Mouse (Mus musculus): ENCODE results near the gene Dclk2. TPM values are rescaled to one million over a fixed set of nuclear protein-coding genes. Genes with fewer than 3 reads are reported as not detected.

Dclk2 gene
- polyA plus RNA-seq, 1 experiment from 2014 or later, result 69.4 TPM

DNA sequence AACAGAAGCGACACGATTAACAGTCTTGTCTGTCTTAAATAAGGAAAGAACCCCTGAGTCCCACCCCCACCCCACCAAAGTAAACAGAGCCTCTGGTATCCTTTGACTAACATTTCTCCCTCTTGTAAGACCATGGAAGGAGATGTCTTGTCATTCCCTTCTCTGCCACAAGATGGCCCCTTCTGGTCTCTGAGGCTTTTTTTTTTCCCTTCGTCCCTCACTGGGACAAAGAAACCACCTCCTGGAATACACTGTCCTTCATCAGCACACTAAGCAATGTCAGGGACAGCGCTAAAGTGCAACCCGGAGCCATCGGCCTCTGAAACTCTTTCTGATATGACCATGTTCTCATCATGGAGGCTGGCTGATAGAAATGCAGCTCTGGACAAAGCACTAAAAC lies 131.9 kb downstream of the Dclk2 start:
- no peak overlapping the region for H3K4me2 ChIP-seq
- no peaks in the 10 kb centered on the region for H3K27me3 ChIP-seq
- H3K27ac ChIP-seq (replicated peaks), result peak overlapping the region; percentile 72
- H3K9ac ChIP-seq, result peak overlapping the region; percentile 43; the same call in 1 of the 2 replicates
- H3K4me3 ChIP-seq, result no peak overlapping the region
- H3K36me3 ChIP-seq, result peaks cover 83% of the 10 kb centered on the region
- no peaks in the 10 kb centered on the region for H3K9me3 ChIP-seq
- ATAC-seq (ENCODE audit: low read depth), result 0 out of 2 replicates have a peak, but pooled peaks have one; percentile 28
- WGBS, result 48% methylated on average over 6 of the region's 6 CpGs
- H3K4me1 ChIP-seq (replicated peaks), result peaks cover 18% of the 10 kb centered on the region

DNA sequence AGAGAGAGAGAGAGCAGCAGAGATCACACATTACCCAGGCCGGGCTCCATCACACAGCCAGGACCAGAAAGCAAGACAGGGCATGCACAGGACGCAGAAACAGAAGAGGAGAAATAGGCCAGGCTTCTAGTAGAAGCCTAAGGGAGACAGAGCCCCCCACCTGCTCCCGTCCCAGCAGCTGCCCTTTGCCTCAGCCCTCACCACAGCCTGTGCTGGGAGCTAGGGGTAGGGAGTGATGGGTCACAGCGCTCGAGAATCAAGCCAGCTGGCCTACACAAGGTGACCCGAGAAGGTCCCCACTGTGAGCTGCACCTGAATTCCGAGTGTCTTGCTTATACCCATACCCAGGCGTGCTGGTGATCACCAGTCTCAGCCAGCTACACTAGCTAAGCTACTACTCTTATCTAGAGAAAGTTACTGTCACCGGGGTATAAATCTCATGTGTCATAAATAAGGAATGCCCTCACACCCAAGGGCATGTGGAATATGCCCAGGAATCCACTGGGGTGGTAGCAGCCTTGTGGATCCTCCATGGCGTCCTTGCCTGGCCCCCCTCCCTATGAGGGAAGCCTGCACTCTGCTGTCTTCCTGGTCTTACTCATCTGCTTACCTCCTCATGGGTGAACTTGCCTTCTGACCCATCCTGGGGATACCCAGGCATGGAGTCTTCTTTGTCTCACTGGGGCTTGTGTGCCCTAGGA lies 133.1 kb downstream of the Dclk2 start:
- WGBS, result 89% methylated on average over 10 of the region's 10 CpGs
- Histone ChIP-seq H3K4me2 (no peak overlapping the region), H3K9ac (0 out of 2 replicates have a peak overlapping the region, but pooled peaks have one; percentile 17), H3K4me1 (replicated peaks) (peaks cover 21% of the 10 kb centered on the region), H3K36me3 (peaks cover 74% of the 10 kb centered on the region), H3K4me3 (no peak overlapping the region), H3K9me3 (no peaks in the 10 kb centered on the region), H3K27me3 (no peaks in the 10 kb centered on the region), H3K27ac (replicated peaks) (peak overlapping the region; percentile 34; the same call in 1 of the 2 replicates)
- ATAC-seq (ENCODE audit: low read depth), result 0 out of 2 replicates have a peak, but pooled peaks have one; percentile 2

GRCm38 (mm10) chr3:86786845-86787351 lies 133.8 kb downstream of the Dclk2 start:
- peak; percentile 51 for ATAC-seq (ENCODE audit: low read depth)
- 79% methylated on average over 11 of the region's 11 CpGs for WGBS
- H3K27ac ChIP-seq (replicated peaks), result peak overlapping the region; percentile 34; the same call in 1 of the 2 replicates
- H3K4me3 ChIP-seq, result no peak overlapping the region
- H3K9ac ChIP-seq, result no peak overlapping the region
- H3K9me3 ChIP-seq, result no peaks in the 10 kb centered on the region
- no peak overlapping the region for H3K4me2 ChIP-seq
- H3K4me1 ChIP-seq (replicated peaks), result peaks cover 21% of the 10 kb centered on the region
- H3K36me3 ChIP-seq, result peaks cover 67% of the 10 kb centered on the region
- H3K27me3 ChIP-seq, result no peaks in the 10 kb centered on the region

DNA sequence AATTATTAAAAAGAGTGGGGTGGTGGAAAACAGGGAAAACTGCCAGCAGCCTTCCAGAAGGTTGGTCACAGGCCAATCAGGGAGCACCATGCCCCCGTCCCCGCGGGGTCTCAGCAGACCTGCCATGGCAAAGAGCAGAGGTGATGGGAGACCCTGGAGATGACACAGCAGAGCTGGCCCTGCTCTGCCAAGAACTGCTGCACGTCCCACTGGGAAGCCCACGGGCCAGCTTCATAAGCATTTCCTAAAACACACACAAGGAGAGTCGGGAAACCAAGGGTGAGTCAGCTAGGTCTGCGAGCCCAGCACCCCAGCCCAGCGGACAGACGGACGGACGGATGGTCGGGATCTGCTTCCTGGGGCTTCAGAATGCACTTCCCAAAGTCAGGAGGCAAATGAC lies 134.4 kb downstream of the Dclk2 start:
- Histone ChIP-seq H3K4me2 (no peak overlapping the region), H3K36me3 (peaks cover 63% of the 10 kb centered on the region), H3K27me3 (no peaks in the 10 kb centered on the region), H3K27ac (replicated peaks) (no peak overlapping the region), H3K4me3 (no peak overlapping the region), H3K9ac (no peak overlapping the region), H3K9me3 (no peaks in the 10 kb centered on the region), H3K4me1 (replicated peaks) (peaks cover 21% of the 10 kb centered on the region)
- no peak for ATAC-seq (ENCODE audit: low read depth)
- 93% methylated on average over 12 of the region's 12 CpGs for WGBS

DNA sequence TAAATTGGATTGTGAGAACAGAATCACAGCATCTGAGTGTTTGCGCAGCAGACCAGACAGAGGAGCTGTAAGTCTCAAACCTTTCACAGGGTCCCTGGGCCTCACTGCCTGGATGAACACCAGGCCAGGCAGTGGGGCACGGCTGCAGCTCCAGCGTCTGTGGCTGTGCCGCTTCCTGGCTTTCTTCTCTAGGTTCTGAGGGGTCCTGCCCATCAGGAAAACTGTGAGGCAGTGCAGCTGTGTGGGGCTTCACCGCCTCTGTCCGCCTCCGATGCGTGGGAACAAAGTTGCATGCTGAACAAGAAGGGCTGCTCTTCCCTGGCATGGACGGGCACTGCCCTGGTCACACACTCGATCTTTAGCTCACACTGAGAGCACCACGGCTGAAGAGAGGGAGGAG lies 135.7 kb downstream of the Dclk2 start:
- H3K27me3 ChIP-seq, result no peaks in the 10 kb centered on the region
- no peak overlapping the region for H3K27ac ChIP-seq (replicated peaks)
- H3K36me3 ChIP-seq, result peaks cover 61% of the 10 kb centered on the region
- no peak overlapping the region for H3K4me2 ChIP-seq
- ATAC-seq (ENCODE audit: low read depth), result no peak
- no peak overlapping the region for H3K9ac ChIP-seq
- WGBS, result 83% methylated on average over 11 of the region's 11 CpGs
- no peaks in the 10 kb centered on the region for H3K9me3 ChIP-seq
- no peak overlapping the region for H3K4me3 ChIP-seq
- H3K4me1 ChIP-seq (replicated peaks), result peaks cover 21% of the 10 kb centered on the region

GRCm38 (mm10) chr3:86784051-86784450 lies 136.6 kb downstream of the Dclk2 start:
- H3K4me1 ChIP-seq (replicated peaks), result peaks cover 19% of the 10 kb centered on the region
- peaks cover 53% of the 10 kb centered on the region for H3K36me3 ChIP-seq
- H3K9ac ChIP-seq, result no peak overlapping the region
- H3K27me3 ChIP-seq, result no peaks in the 10 kb centered on the region
- H3K9me3 ChIP-seq, result no peaks in the 10 kb centered on the region
- no peak overlapping the region for H3K4me2 ChIP-seq
- H3K27ac ChIP-seq (replicated peaks), result no peak overlapping the region
- 93% methylated on average over 3 of the region's 3 CpGs for WGBS
- no peak for ATAC-seq (ENCODE audit: low read depth)
- H3K4me3 ChIP-seq, result no peak overlapping the region

DNA sequence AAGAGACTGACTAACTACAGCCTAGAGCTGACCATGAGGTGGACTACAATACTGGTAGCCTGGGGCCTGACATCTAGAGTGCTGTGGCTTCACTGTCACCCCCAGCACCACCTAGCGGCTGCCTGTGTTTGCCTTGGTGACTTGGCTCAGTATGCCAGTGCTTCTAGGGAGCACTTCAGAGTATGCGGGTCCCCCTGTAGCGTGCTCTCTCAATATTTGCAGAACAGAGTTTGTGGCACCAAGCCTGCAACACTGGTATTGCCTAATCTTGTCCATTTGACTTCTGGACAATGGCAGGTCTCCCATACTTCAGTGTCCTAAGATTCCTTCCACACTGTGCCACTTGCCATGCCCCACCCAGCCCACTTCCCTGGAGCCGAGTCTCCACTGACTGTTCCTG lies 140.9 kb downstream of the Dclk2 start:
- Histone ChIP-seq H3K36me3 (peaks cover 30% of the 10 kb centered on the region), H3K27me3 (no peaks in the 10 kb centered on the region), H3K4me2 (no peak overlapping the region), H3K4me3 (no peak overlapping the region), H3K4me1 (replicated peaks) (peaks cover 35% of the 10 kb centered on the region), H3K9me3 (no peaks in the 10 kb centered on the region), H3K9ac (no peak overlapping the region), H3K27ac (replicated peaks) (no peak overlapping the region)
- no peak for ATAC-seq (ENCODE audit: low read depth)
- WGBS, result 74% methylated on average over 4 of the region's 4 CpGs

- WGBS, result 66% methylated on average over 6 of the region's 6 CpGs
- H3K9ac ChIP-seq, result peak overlapping the region; percentile 1; the same call in 1 of the 2 replicates
- no peak overlapping the region for H3K4me2 ChIP-seq
- peak overlapping the region; percentile 59 for H3K27ac ChIP-seq (replicated peaks)
- peaks cover 37% of the 10 kb centered on the region for H3K4me1 ChIP-seq (replicated peaks)
- peaks cover 11% of the 10 kb centered on the region; the same call in 1 of the 2 replicates for H3K36me3 ChIP-seq
- H3K9me3 ChIP-seq, result no peaks in the 10 kb centered on the region
- no peaks in the 10 kb centered on the region for H3K27me3 ChIP-seq
- peak; percentile 48 for ATAC-seq (ENCODE audit: low read depth)
- no peak overlapping the region for H3K4me3 ChIP-seq
These were observed 145.2 kb downstream of the Dclk2 start for GRCm38 (mm10) chr3:86775444-86775828.

- Histone ChIP-seq H3K4me3 (no peak overlapping the region), H3K27ac (replicated peaks) (peak overlapping the region; percentile 59), H3K4me2 (peak overlapping the region; percentile 15), H3K4me1 (replicated peaks) (peaks cover 37% of the 10 kb centered on the region), H3K9me3 (no peaks in the 10 kb centered on the region), H3K9ac (0 out of 2 replicates have a peak overlapping the region, but pooled peaks have one; percentile 1), H3K27me3 (no peaks in the 10 kb centered on the region), H3K36me3 (peaks cover 9% of the 10 kb centered on the region; the same call in 1 of the 2 replicates)
- WGBS, result 41% methylated on average over 13 of the region's 14 CpGs
- peak; percentile 30; the same call in 1 of the 2 replicates for ATAC-seq (ENCODE audit: low read depth)
These were observed 145.8 kb downstream of the Dclk2 start for GRCm38 (mm10) chr3:86774566-86775443.

- ATAC-seq (ENCODE audit: low read depth), result no peak
- Histone ChIP-seq H3K4me1 (replicated peaks) (peaks cover 17% of the 10 kb centered on the region), H3K4me3 (no peak overlapping the region), H3K27ac (replicated peaks) (no peak overlapping the region), H3K9me3 (no peaks in the 10 kb centered on the region), H3K4me2 (no peak overlapping the region), H3K27me3 (no peaks in the 10 kb centered on the region), H3K36me3 (no peaks in the 10 kb centered on the region), H3K9ac (no peak overlapping the region)
- WGBS, result 51% methylated on average over 6 of the region's 6 CpGs
These were observed 151.7 kb downstream of the Dclk2 start for GRCm38 (mm10) chr3:86768969-86769368.

- H3K4me2 ChIP-seq, result no peak overlapping the region
- H3K9me3 ChIP-seq, result no peaks in the 10 kb centered on the region
- H3K9ac ChIP-seq, result no peak overlapping the region; the same call in 1 of the 2 replicates
- no peak overlapping the region for H3K27ac ChIP-seq (replicated peaks)
- no peaks in the 10 kb centered on the region for H3K36me3 ChIP-seq
- no peak for ATAC-seq (ENCODE audit: low read depth)
- 13% methylated on average over 8 of the region's 8 CpGs for WGBS
- peaks cover 17% of the 10 kb centered on the region for H3K4me1 ChIP-seq (replicated peaks)
- H3K4me3 ChIP-seq, result no peak overlapping the region
- no peaks in the 10 kb centered on the region for H3K27me3 ChIP-seq
These were observed 152.1 kb downstream of the Dclk2 start for GRCm38 (mm10) chr3:86768553-86768952.

DNA sequence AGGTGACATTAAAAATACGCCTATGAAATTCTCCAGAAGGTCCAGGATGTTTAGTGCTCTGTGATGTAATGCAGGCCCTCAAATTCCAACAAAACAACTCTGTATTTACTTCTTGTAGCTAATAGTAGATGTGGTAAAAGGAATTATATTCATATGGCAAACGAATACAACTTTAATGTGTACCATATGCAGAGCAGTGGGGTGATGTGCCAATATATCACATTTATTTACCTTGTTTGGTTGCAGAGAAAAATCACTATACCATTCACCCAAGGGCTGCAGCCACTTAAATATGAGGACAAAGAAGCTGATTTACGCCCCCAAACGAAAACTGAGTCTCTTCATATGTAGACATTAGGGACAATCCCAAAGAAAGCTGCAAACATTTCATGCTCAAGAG lies 158.2 kb downstream of the Dclk2 start:
- Histone ChIP-seq H3K9me3 (no peaks in the 10 kb centered on the region), H3K4me3 (no peak overlapping the region), H3K4me1 (replicated peaks) (peaks cover 25% of the 10 kb centered on the region), H3K9ac (no peak overlapping the region), H3K36me3 (no peaks in the 10 kb centered on the region), H3K4me2 (no peak overlapping the region), H3K27me3 (no peaks in the 10 kb centered on the region), H3K27ac (replicated peaks) (peak overlapping the region; percentile 78)
- WGBS, result 72% methylated on average over 4 of the region's 4 CpGs
- no peak for ATAC-seq (ENCODE audit: low read depth)
